Mouse (Mus musculus) MEL (cell line): ENCODE data around the gene Nhsl2.

Source experiments
- BHLHE40 ChIP-seq: IDR thresholded peaks from 2 replicates; pipeline ENCODE4 v1.6.1; 2012; ENCODE audit warnings: low read depth, mild to moderate bottlenecking, inconsistent platforms, low read length, improper control_type of control experiment, borderline replicate concordance
- CTCF ChIP-seq, 3 experiments: IDR thresholded peaks in 2 of 3; conservative IDR thresholded peaks in 1 of 3; 2 replicates each; pipeline ENCODE4 v1.5.1; 2011 to 2012; ENCODE audit warnings: low read length in 3 of 3, low read depth in 2 of 3, mild to moderate bottlenecking in 2 of 3, improper control_type of control experiment in 1 of 3, inconsistent platforms in 1 of 3, mixed read lengths in 1 of 3, moderate library complexity in 1 of 3; ENCODE audit not compliant: control insufficient read depth in 1 of 3, insufficient read depth in 1 of 3, poor library complexity in 1 of 3, severe bottlenecking in 1 of 3
- E2F4 ChIP-seq: IDR thresholded peaks from 2 replicates; pipeline ENCODE4 v1.6.1; 2011; ENCODE audit warnings: low read depth, low read length, improper control_type of control experiment, borderline replicate concordance
- GATA1 ChIP-seq: IDR thresholded peaks from 2 replicates; pipeline ENCODE4 v1.6.1; 2011; ENCODE audit warnings: low read depth, low read length, improper control_type of control experiment

GRCm38 (mm10) chrX:102050552-102050951, 201.4 kb downstream of the Nhsl2 start:
- TF ChIP-seq CTCF (IDR thresholded peaks at IDR 0.05 in 2 of 3, conservative IDR thresholded peaks at IDR 0.05 in 1 of 3; ENCODE audit: control insufficient read depth in 1 of 3, insufficient read depth in 1 of 3, low read depth in 2 of 3, low read length in 3 of 3, poor library complexity in 1 of 3, severe bottlenecking in 1 of 3) (no peak), BHLHE40 (no peak), GATA1 (no peak), E2F4 (no peak)
